ENCODE assay signal across 9 mouse cellular contexts in the genomic region with DNA sequence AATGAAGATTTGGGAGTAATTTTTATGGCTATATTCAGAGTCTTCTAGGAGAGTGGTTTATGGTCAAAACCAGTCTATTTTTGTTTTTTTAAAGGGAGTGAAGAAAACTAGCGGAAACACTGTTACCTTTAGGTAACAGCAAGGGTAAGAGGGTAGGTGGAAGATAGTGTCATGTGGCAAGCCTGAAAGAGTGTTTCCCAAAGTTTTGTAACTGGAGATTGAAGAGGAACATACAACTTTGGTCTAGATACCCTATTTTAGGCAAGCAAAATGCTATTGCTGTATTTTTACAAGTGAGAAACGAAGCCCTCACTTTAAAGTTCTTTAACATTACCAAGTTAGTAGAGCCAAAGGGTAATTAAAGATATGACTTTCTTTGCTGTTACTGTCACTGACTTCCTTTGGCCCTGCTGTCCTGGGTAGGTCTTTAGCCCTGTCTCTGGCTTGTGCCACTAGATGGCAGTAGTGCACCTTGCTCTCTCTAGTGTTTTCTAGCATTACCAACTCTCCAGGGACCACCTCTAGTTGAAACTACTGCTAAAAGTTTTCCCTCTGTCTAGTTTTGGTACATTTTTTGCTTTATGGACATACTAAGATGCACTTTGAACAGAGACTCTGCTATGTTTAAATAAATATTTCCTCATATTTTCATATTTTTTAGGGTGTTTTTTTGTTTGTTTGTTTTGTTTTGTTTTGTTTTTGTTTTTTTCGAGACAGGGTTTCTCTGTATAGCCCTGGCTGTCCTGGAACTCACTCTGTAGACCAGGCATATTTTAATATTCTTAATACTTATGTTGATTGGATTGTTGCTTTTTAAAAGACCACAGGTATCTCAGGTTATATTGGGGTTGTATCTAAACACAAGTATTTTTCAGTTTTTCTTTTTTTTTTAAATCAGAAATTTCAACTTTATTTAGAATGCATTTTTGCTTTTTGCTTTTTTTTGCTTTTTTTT.
DNase-seq lines count a peak whose midpoint lies in the region; ATAC-seq and TF ChIP-seq lines count a peak whose summit lies in the region.
"Had no signal": no experiment of that assay in that cellular context is flagged by ENCODE, and none has a peak within 500 bp of the region (broad histone marks: within the 10 kb centered on the region; RNA-seq: fewer than 3 reads in every experiment).

No protein-coding gene starts in this region.

- H3K27me3 ChIP-seq in C2C12 (ENCODE audit: control insufficient read depth, insufficient read depth, insufficient read length) = no peaks in the 10 kb centered on the region
- no peaks in the 10 kb centered on the region for H3K27me3 ChIP-seq in heart, embryonic 12.5 days (replicated peaks)
- H3K27me3 ChIP-seq in liver, embryonic 15.5 days = no peaks in the 10 kb centered on the region
- no peaks in the 10 kb centered on the region for H3K27me3 ChIP-seq in neural tube, embryonic 13.5 days
- H3K27me3 ChIP-seq: embryonic facial prominence, embryonic 13.5 days had no signal

- no peak overlapping the region for H3K4me3 ChIP-seq in C2C12 (ENCODE audit: insufficient read depth, poor library complexity, severe bottlenecking)
- no peak overlapping the region for H3K4me3 ChIP-seq in embryonic fibroblast, embryonic 13.5 days (ENCODE audit: insufficient read depth, low read length)
- no peak overlapping the region for H3K4me3 ChIP-seq in heart, embryonic 12.5 days
- H3K4me3 ChIP-seq in liver, embryonic 15.5 days (replicated peaks) = no peak overlapping the region
- H3K4me3 ChIP-seq in neural tube, embryonic 13.5 days = no peak overlapping the region
- H3K4me3 ChIP-seq: embryonic facial prominence, embryonic 13.5 days had no signal

- 0 out of 2 replicates have a peak, but pooled peaks have one; percentile 75 for ATAC-seq in heart, embryonic 12.5 days (ENCODE audit: insufficient number of reproducible peaks, low FRiP score)
- peak; percentile 70; the same call in 1 of the 2 replicates for ATAC-seq in liver, embryonic 15.5 days (ENCODE audit: insufficient read depth)
- peak; percentile 87 for ATAC-seq in neural tube, embryonic 13.5 days (ENCODE audit: low read depth)

- H3K9ac ChIP-seq in heart, embryonic 12.5 days = no peak overlapping the region
- no peak overlapping the region for H3K9ac ChIP-seq in liver, embryonic 15.5 days
- H3K9ac ChIP-seq in neural tube, embryonic 13.5 days = no peak overlapping the region
- H3K9ac ChIP-seq: embryonic facial prominence, embryonic 13.5 days had no signal

- no peak for TF ChIP-seq POLR2A in embryonic fibroblast, embryonic 13.5 days (IDR thresholded peaks at IDR 0.05; ENCODE audit: low read depth, low read length)

- no peaks in the 10 kb centered on the region for H3K36me3 ChIP-seq in C2C12 (ENCODE audit: control insufficient read depth, insufficient read depth)
- peaks cover 3% of the 10 kb centered on the region; the same call in 1 of the 2 replicates for H3K36me3 ChIP-seq in heart, embryonic 12.5 days
- peaks cover 5% of the 10 kb centered on the region; the same call in 1 of the 2 replicates for H3K36me3 ChIP-seq in liver, embryonic 15.5 days (replicated peaks)
- H3K36me3 ChIP-seq in neural tube, embryonic 13.5 days = 0 out of 2 replicates have a peak, but pooled peaks cover 6% of the 10 kb centered on the region
- H3K36me3 ChIP-seq: embryonic facial prominence, embryonic 13.5 days had no signal

- no peaks in the 10 kb centered on the region for H3K79me2 ChIP-seq in C2C12 (ENCODE audit: control insufficient read depth, insufficient read depth)

- H3K4me2 ChIP-seq in heart, embryonic 12.5 days = no peak overlapping the region
- no peak overlapping the region for H3K4me2 ChIP-seq in liver, embryonic 15.5 days
- H3K4me2 ChIP-seq in neural tube, embryonic 13.5 days = no peak overlapping the region
- H3K4me2 ChIP-seq: embryonic facial prominence, embryonic 13.5 days had no signal

- no peak overlapping the region for H3ac ChIP-seq in C2C12 (ENCODE audit: control insufficient read depth, insufficient read length, low read depth)

- DNase-seq in adrenal gland, postnatal 4 days (ENCODE audit: low spot score in 2 of 2) = peak; percentile 38 to 65
- DNase-seq in kidney, postnatal 25 days = peak; percentile 80 to 93
- peak; percentile 47 for DNase-seq in telencephalon, adult 2 months (ENCODE audit: low read depth, low spot score)

- H3K9me3 ChIP-seq in heart, embryonic 12.5 days (replicated peaks) = no peaks in the 10 kb centered on the region
- H3K9me3 ChIP-seq in liver, embryonic 15.5 days (replicated peaks) = no peaks in the 10 kb centered on the region
- H3K9me3 ChIP-seq in neural tube, embryonic 13.5 days = no peaks in the 10 kb centered on the region
- H3K9me3 ChIP-seq: embryonic facial prominence, embryonic 13.5 days had no signal

- no peak overlapping the region for H3K27ac ChIP-seq in embryonic fibroblast, embryonic 13.5 days (ENCODE audit: insufficient read depth, low read length)
- H3K27ac ChIP-seq in heart, embryonic 12.5 days (ENCODE audit: poor library complexity, severe bottlenecking) = no peak overlapping the region
- no peak overlapping the region for H3K27ac ChIP-seq in liver, embryonic 15.5 days (replicated peaks)
- H3K27ac ChIP-seq in neural tube, embryonic 13.5 days (replicated peaks) = no peak overlapping the region
- H3K27ac ChIP-seq: embryonic facial prominence, embryonic 13.5 days had no signal

- H3K4me1 ChIP-seq in embryonic fibroblast, embryonic 13.5 days (ENCODE audit: control insufficient read depth, insufficient read depth, low read length) = no peaks in the 10 kb centered on the region
- H3K4me1 ChIP-seq in heart, embryonic 12.5 days (replicated peaks) = no peaks in the 10 kb centered on the region
- H3K4me1 ChIP-seq in liver, embryonic 15.5 days (replicated peaks) = no peaks in the 10 kb centered on the region
- H3K4me1 ChIP-seq in neural tube, embryonic 13.5 days (replicated peaks) = no peaks in the 10 kb centered on the region

- H3K79me3 ChIP-seq in C2C12 (ENCODE audit: low read depth) = no peaks in the 10 kb centered on the region

- peak; percentile 76 for TF ChIP-seq CTCF in C2C12 (IDR thresholded peaks at IDR 0.05; ENCODE audit: control insufficient read depth, insufficient read depth, insufficient read length)
- TF ChIP-seq CTCF in embryonic fibroblast, embryonic 13.5 days (IDR thresholded peaks at IDR 0.05; ENCODE audit: borderline replicate concordance, insufficient read depth, low read length) = peak; percentile 90

- 45% methylated on average over 3 of the region's 3 CpGs for WGBS in heart, embryonic 12.5 days
- 48% methylated on average over 3 of the region's 3 CpGs for WGBS in liver, embryonic 15.5 days (ENCODE audit: insufficient replicate concordance)
- WGBS in neural tube, embryonic 13.5 days = 54% methylated on average over 3 of the region's 3 CpGs

TF ChIP-seq in C2C12, 6 proteins besides CTCF, POLR2A, EP300 and RAD21:
- TF ChIP-seq CEBPB (IDR thresholded peaks at IDR 0.05; ENCODE audit: low read depth) (no peak), FOSL1 (IDR thresholded peaks at IDR 0.05; ENCODE audit: insufficient read depth, low read length, poor library complexity, severe bottlenecking) (no peak), MYOG (IDR thresholded peaks at IDR 0.05; ENCODE audit: control insufficient read depth, extremely low read depth, insufficient read length) (no peak), USF1 (IDR thresholded peaks at IDR 0.05; ENCODE audit: low read depth) (no peak), MYOD1 (IDR thresholded peaks at IDR 0.05; ENCODE audit: control insufficient read depth, insufficient read length, low read depth) (no peak), MAX (IDR thresholded peaks at IDR 0.05) (no peak)
